Mouse (Mus musculus) layer of hippocampus, adult 2 months (tissue): ENCODE results near the gene Arxes2. TPM values are rescaled to one million over a fixed set of nuclear protein-coding genes. Genes with fewer than 3 reads are reported as not detected.
"Not testable (repeated sequence)": the region's sequence is repeated elsewhere in the genome, so short reads cannot be mapped to it uniquely, and the experiment has no call there.

ENCODE experiments used
- DNase-seq, 2 experiments: peaks; one replicate each; pipeline ENCODE4 v3.0.0; 2022; ENCODE audit warnings: low spot score in 2 of 2
- H3K27ac ChIP-seq: fragments of 200-600 bp; 2 replicates; pipeline ENCODE4 v1.8.1; 2022
- H3K4me3 ChIP-seq: fragments of 200-600 bp; 2 replicates; pipeline ENCODE4 v1.8.1; 2022; ENCODE audit warnings: mild to moderate bottlenecking
- CTCF ChIP-seq: fragments of 200-600 bp; conservative IDR thresholded peaks from 2 replicates; pipeline ENCODE4 v1.8.1; 2022; ENCODE audit warnings: antibody characterized with exemption, mild to moderate bottlenecking, moderate library complexity
- long read RNA-seq, 2 experiments: library from polyadenylated mRNA; stranded (forward); transcript quantifications; one replicate each; pipeline ENCODE4 v2.0.0; 2021; ENCODE audit warnings: borderline mapping rate in 2 of 2
- total RNA-seq, 2 experiments: library from RNA; stranded (reverse); gene quantifications; 2 replicates each; pipeline ENCODE4 v1.2.3; 2021

Gene Arxes2
- total RNA-seq: 10 to 100 TPM; 60.7 to 62.9 TPM
- long read RNA-seq, experiment 1, transcript Arxes2-201 (1 exons, 1,532 nt): major isoform, 37 of 37 reads
- long read RNA-seq, experiment 1, partial matches to known transcripts: 0 of 37 reads
- long read RNA-seq, experiment 1, other reads (novel, unspliced or antisense): 0 of 37 reads
- long read RNA-seq, experiment 2, transcript Arxes2-201 (1 exons, 1,532 nt): major isoform, 45 of 45 reads
- long read RNA-seq, experiment 2, partial matches to known transcripts: 0 of 45 reads
- long read RNA-seq, experiment 2, other reads (novel, unspliced or antisense): 0 of 45 reads

- DNase-seq, H3K27ac ChIP-seq: not testable (repeated sequence)
Measured at GRCm38 (mm10) chrX:135993664-135994119, at the start of gene Arxes2. Gene Arxes2 (plus strand): TSS chrX:135993824.

GRCm38 (mm10) chrX:135948699-135949437 lies 44.8 kb upstream of the Arxes2 start:
- no peak overlapping the region for H3K4me3 ChIP-seq
- H3K27ac ChIP-seq: peak overlapping the region; percentile 82
- DNase-seq: peak in 1 of 2 experiments; percentile 16
- no peak for TF ChIP-seq CTCF

More at GRCm38 (mm10) chrX:135993664-135994119, at the start of gene Arxes2:
- H3K4me3 ChIP-seq: peak within 1 kb of the TSS; percentile 43

DNA sequence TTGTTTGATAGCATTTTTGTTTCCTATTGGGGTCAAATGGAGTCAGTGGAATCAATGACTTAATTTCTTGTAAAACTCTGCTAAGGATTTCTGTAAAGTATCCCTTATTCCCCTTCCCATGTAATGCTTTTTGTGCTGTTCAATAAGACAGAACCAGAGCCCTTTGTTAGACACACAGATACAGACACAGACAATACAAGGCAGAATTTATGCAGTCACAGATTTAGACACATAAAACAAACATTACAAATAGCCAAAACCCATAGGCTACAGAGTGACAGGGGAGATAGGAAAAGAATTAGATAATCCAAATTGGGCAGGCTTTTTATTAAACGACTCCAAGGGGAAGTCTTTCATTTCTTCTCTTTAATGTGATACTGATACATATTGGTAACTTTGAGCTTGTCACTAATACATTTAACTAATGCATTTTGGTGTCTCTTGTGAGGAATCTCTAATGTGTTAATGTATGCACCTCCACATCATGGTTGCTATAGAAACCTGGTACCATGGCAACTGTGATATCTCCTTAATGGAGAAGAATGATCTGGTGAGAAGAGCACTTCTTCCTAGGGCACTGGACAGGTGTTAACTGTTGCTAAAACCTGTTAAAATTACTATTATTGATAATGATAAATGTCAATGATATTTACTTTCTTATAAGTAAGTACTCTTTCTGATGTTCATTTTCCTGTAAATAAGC lies 36.5 kb upstream of the Arxes2 start:
- DNase-seq: no peak
- no peak for TF ChIP-seq CTCF
- Histone ChIP-seq H3K27ac (no peak overlapping the region), H3K4me3 (no peak overlapping the region)

- no peak overlapping the region for H3K27ac ChIP-seq
- no peak overlapping the region for H3K4me3 ChIP-seq
- DNase-seq: no peak
- TF ChIP-seq CTCF: no peak
Measured at GRCm38 (mm10) chrX:135957691-135958081, 35.9 kb upstream of the Arxes2 start.

- TF ChIP-seq CTCF: no peak
Measured at GRCm38 (mm10) chrX:135958589-135959225, 34.9 kb upstream of the Arxes2 start.

GRCm38 (mm10) chrX:135959536-135959935 lies 34.1 kb upstream of the Arxes2 start:
- H3K27ac ChIP-seq: no peak overlapping the region
- DNase-seq: no peak
- no peak for TF ChIP-seq CTCF

More at GRCm38 (mm10) chrX:135958589-135959225, 34.9 kb upstream of the Arxes2 start:
- Histone ChIP-seq H3K4me3 (no peak overlapping the region), H3K27ac (no peak overlapping the region)
- DNase-seq: peak in 1 of 2 experiments; percentile 23

GRCm38 (mm10) chrX:135962342-135962741 lies 31.3 kb upstream of the Arxes2 start:
- DNase-seq: no peak
- H3K4me3 ChIP-seq: no peak overlapping the region
- no peak for TF ChIP-seq CTCF
- peak overlapping the region; percentile 28; the same call in 1 of the 2 replicates for H3K27ac ChIP-seq

More at GRCm38 (mm10) chrX:135959536-135959935, 34.1 kb upstream of the Arxes2 start:
- no peak overlapping the region for H3K4me3 ChIP-seq

- H3K4me3 ChIP-seq: no peak overlapping the region
- peak overlapping the region; percentile 28; the same call in 1 of the 2 replicates for H3K27ac ChIP-seq
- TF ChIP-seq CTCF: no peak
- DNase-seq: no peak
Measured at GRCm38 (mm10) chrX:135963130-135963529, 30.5 kb upstream of the Arxes2 start.

GRCm38 (mm10) chrX:135963629-135964028 lies 30.0 kb upstream of the Arxes2 start:
- Histone ChIP-seq H3K4me3 (no peak overlapping the region), H3K27ac (no peak overlapping the region; the same call in 1 of the 2 replicates)
- peak; percentile 78 for TF ChIP-seq CTCF
- peak; percentile 74 to 76 for DNase-seq

GRCm38 (mm10) chrX:135973597-135974423 lies 19.8 kb upstream of the Arxes2 start:
- no peak for DNase-seq
- no peak for TF ChIP-seq CTCF
- H3K4me3 ChIP-seq: no peak overlapping the region
- H3K27ac ChIP-seq: peak overlapping the region; percentile 53

GRCm38 (mm10) chrX:135974424-135975225 lies 19.0 kb upstream of the Arxes2 start:
- no peak for TF ChIP-seq CTCF
- Histone ChIP-seq H3K27ac (peak overlapping the region; percentile 81), H3K4me3 (peak overlapping the region; percentile 47)
- DNase-seq: no peak
